Mouse (Mus musculus) lung, embryonic 15.5 days (tissue): Measurements from ENCODE around the gene Actl7b. TPM values are rescaled to one million over a fixed set of nuclear protein-coding genes. Genes with fewer than 3 reads are reported as not detected.

Experiments
- ATAC-seq: fragments of 200-750 bp; cut with Nextera tagmentation; 2 replicates; pipeline ENCODE4 v1.8.0; 2017; ENCODE audit warnings: moderate number of reproducible peaks, borderline replicate concordance; ENCODE audit not compliant: low FRiP score, low TSS enrichment; ENCODE audit errors: extremely low read depth
- H3K27ac ChIP-seq: fragments of 300-500 bp; sonication (generic); 2 replicates; pipeline ENCODE4 v1.5.1; 2015; ENCODE audit warnings: moderate library complexity, mild to moderate bottlenecking, inconsistent platforms
- H3K27me3 ChIP-seq: fragments of 300-500 bp; sonication (generic); 2 replicates; pipeline ENCODE4 v1.6.1; 2015; ENCODE audit warnings: inconsistent platforms
- H3K36me3 ChIP-seq: fragments of 300-500 bp; sonication (generic); 2 replicates; pipeline ENCODE4 v1.6.1; 2015; ENCODE audit warnings: inconsistent platforms
- H3K4me1 ChIP-seq: fragments of 300-500 bp; sonication (generic); 2 replicates; pipeline ENCODE4 v1.6.1; 2015; ENCODE audit warnings: inconsistent platforms
- H3K4me2 ChIP-seq: fragments of 300-500 bp; sonication (generic); 2 replicates; pipeline ENCODE4 v1.6.1; 2015; ENCODE audit warnings: inconsistent platforms, mild to moderate bottlenecking, moderate library complexity
- H3K4me3 ChIP-seq: fragments of 300-500 bp; sonication (generic); 2 replicates; pipeline ENCODE4 v1.5.1; 2015; ENCODE audit warnings: mild to moderate bottlenecking, inconsistent platforms
- H3K9ac ChIP-seq: fragments of 300-500 bp; sonication (generic); 2 replicates; pipeline ENCODE4 v1.6.1; 2015; ENCODE audit warnings: inconsistent platforms
- H3K9me3 ChIP-seq: fragments of 300-500 bp; sonication (generic); 2 replicates; pipeline ENCODE4 v1.6.1; 2016; ENCODE audit warnings: inconsistent platforms
- WGBS: fragments of 180-500 bp; shearing (Covaris S2); methylation state at CpG from one replicate; pipeline ENCODE4 v1.1.7; 2015; 5-methylcytosine and 5-hydroxymethylcytosine counted together
- polyA plus RNA-seq: library from polyadenylated mRNA; unstranded; fragments of >200 nt; fragmentation: Nextera tagmentation; extraction: Ambion mirVana; gene quantifications from 2 replicates; pipeline ENCODE4 v1.2.1, GENCODE M21; 2015

Actl7b gene
- polyA plus RNA-seq, 1 experiment from 2014 or later: not detected

GRCm38 (mm10) chr4:56698671-56699070, 42.6 kb downstream of the Actl7b start:
- H3K4me2 ChIP-seq: no peak overlapping the region
- WGBS: 20% methylated on average over 5 of the region's 5 CpGs
- H3K36me3 ChIP-seq: no peaks in the 10 kb centered on the region
- H3K4me1 ChIP-seq: no peaks in the 10 kb centered on the region
- H3K9me3 ChIP-seq: no peaks in the 10 kb centered on the region
- H3K27ac ChIP-seq: no peak overlapping the region
- H3K27me3 ChIP-seq: no peaks in the 10 kb centered on the region
- H3K4me3 ChIP-seq: no peak overlapping the region
- ATAC-seq: no peak
- no peak overlapping the region for H3K9ac ChIP-seq

GRCm38 (mm10) chr4:56696401-56696800, 44.8 kb downstream of the Actl7b start:
- Histone ChIP-seq H3K27ac (no peak overlapping the region), H3K27me3 (no peaks in the 10 kb centered on the region), H3K36me3 (no peaks in the 10 kb centered on the region), H3K4me2 (no peak overlapping the region), H3K9me3 (no peaks in the 10 kb centered on the region), H3K9ac (no peak overlapping the region), H3K4me1 (no peaks in the 10 kb centered on the region), H3K4me3 (no peak overlapping the region)
- WGBS: 75% methylated on average over 7 of the region's 7 CpGs
- no peak for ATAC-seq

Other genes starting within 250 kb of the Actl7b start
- gene Gm26657, start 1.4 kb downstream of the Actl7b start, polyA plus RNA-seq: not detected in 2 replicates
- not detected in 2 replicates for gene Actl7a, start 2.0 kb upstream of the Actl7b start, polyA plus RNA-seq
- 34.9 and 39.2 TPM in 2 replicates for gene Elp1, start 60.9 kb upstream of the Actl7b start, polyA plus RNA-seq
- gene Fam206a, start 60.9 kb upstream of the Actl7b start, polyA plus RNA-seq: 15.0 and 15.6 TPM in 2 replicates
- gene Ctnnal1, start 123.7 kb upstream of the Actl7b start, polyA plus RNA-seq: 18.4 and 21.2 TPM in 2 replicates
- 10.8 and 12.3 TPM in 2 replicates for gene Tmem245, start 206.0 kb upstream of the Actl7b start, polyA plus RNA-seq
- 2.2 TPM in 2 replicates for gene Frrs1l, start 248.9 kb upstream of the Actl7b start, polyA plus RNA-seq